Mouse (Mus musculus): Measurements from ENCODE around the gene Olfr56.
"Not testable (repeated sequence)": the region's sequence is repeated elsewhere in the genome, so short reads cannot be mapped to it uniquely, and the experiment has no call there.

Gene Olfr56

DNA sequence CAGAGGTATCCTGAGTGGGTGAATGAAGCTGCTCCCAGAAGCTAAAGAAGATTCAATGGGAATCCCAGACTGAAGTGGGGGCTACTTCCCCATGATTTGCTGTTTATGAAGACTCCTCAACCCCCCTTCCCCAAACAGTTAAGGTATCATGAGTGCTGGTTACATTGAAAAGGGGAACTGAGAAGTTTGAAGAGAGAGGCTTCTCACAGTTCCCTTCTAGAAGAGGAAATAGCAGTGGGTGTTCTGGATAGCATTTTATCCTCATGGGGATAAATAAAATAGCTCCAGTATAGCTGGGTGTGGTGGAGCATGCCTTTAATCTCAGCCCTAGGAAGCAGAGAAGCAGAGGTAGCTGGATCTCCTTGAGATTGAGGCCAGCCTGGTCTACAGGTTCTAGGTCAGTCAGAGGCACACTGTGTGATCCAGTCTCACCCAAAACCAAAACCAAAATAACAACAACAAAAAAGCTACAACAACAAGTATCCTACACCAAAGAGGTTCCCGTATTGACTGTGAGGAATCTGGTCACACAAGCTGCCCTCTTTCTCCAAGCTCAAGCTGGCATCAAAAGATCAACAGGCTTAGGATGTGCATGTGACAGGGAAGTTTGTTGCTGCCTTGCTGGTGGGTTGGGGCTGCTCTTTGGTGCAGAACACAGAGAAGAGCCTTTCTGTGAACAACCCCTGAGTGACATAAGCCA lies at the start of gene Olfr56:
TSS of gene Olfr56 (plus strand) at position 650 of the 700 bp plus-strand sequence.
- DNase-seq (ENCODE audit: low spot score in 2 of 2) = not testable (repeated sequence)

DNA sequence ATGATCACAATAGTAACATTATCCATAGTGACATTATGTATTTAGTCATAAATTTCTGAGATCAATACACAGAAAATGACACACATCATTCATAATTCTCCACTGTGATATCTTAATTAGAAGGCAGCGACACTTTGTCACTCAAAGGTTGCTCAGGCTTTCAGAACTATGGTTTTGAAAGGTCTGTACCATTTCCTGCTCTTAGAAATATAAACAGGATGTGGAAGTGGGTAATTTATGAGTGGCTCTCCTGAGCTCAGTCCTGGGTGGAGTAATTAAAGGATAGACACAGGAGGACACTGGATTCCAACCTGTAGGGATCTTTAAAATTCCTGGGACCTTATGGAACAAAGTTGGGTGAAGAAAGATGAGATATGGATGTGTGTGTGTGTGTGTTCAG lies 45.3 kb upstream of the Olfr56 start:
- DNase-seq (ENCODE audit: low spot score in 2 of 2) = not testable (repeated sequence)

DNA sequence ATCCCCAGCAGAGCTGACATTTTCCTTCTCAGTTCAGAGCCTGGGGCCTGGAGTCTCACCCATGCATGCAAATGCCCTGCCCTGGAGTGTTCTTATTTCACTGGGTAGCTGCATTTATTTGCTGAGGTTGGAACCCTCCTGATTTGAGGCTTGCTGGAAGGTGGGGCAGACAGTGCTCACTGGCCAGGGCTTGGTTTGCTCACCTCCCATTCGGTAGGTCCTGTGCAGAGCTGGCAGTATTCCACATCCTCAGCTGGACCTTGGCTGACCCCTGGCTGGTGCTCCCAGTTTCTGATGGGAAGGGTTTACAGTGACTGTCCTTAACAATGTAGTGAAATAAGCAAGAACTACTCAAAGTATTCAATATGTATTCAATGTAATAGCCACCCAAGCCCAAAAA lies 44.8 kb upstream of the Olfr56 start:
- not testable (repeated sequence) for DNase-seq (ENCODE audit: low spot score in 2 of 2)

DNA sequence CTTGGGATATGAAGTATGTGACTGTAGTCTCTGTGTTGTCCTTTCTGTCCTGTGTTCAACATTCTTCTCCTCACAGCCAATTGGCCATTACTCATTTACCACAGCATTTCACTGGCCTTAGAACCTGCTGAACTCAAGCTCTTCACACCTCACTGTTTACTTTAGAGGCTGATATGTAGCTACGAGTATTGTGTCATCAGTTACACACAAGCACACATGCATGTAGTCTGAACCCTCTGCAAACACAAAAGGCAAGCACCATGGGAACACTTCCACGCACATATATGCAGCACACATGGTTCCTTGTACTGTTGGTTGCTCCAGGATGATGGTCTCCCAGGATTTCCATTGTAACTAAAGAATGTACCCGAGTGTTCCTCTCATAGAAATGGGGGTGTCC lies 43.4 kb upstream of the Olfr56 start:
- DNase-seq (ENCODE audit: low spot score in 2 of 2) = not testable (repeated sequence)

- DNase-seq (ENCODE audit: low spot score in 2 of 2) = not testable (repeated sequence)
These were observed 39.4 kb upstream of the Olfr56 start for GRCm38 (mm10) chr11:48939286-48939685.

DNA sequence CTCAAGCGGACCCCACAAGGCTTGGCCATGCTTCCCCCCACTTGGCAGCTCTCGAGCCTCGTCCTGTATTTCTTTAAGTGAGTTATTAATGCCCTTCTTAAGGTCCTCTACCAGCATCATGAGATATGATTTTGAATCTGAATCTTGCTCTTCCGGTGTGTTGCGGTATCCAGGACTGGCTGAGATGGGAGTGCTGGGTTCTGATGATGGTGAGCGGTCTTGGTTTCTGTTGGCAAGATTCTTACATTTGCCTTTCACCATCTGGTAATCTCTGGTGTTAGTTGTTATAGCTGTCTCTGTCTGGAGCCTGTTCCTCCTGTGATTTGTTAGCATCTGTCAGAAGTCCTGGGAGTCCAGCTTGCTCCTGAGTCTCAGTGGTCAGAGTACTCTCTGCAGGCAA lies 32.6 kb upstream of the Olfr56 start, which contains the start of gene Psme2b:
TSS of gene Psme2b (minus strand) at position 101 of the 400 bp plus-strand sequence.
- DNase-seq (ENCODE audit: low spot score in 2 of 2) = not testable (repeated sequence)

GRCm38 (mm10) chr11:48974686-48975085 lies 4.0 kb upstream of the Olfr56 start:
- DNase-seq (ENCODE audit: low spot score in 2 of 2) = not testable (repeated sequence)

GRCm38 (mm10) chr11:48979251-48979650 lies 562 bp downstream of the Olfr56 start, which contains the start of gene 9930111J21Rik1:
9930111J21Rik1 (minus strand) TSS chr11:48979398.
- DNase-seq (ENCODE audit: low spot score in 2 of 2) = not testable (repeated sequence)

- DNase-seq (ENCODE audit: low spot score in 2 of 2) = not testable (repeated sequence)
These were observed 1.4 kb downstream of the Olfr56 start for GRCm38 (mm10) chr11:48980052-48980451.

DNA sequence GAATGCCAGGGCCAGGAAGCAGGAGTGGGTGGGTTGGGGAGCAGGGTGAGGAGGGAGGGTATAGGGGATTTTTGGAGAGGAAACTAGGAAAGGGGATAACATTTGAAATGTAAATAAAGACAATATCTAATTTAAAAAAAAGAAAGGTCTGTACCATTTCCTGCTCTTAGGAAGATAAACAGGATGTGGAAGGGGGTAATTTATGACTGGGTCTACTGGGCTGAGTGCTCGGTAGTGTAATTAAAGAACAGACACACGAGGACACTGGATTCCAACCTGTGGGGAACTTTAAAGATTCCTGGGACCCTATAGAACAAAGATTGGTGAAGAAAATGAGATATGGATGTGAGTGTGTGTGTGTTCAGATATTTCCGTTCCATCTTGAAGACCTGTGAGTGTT lies 4.2 kb downstream of the Olfr56 start:
- DNase-seq (ENCODE audit: low spot score in 2 of 2) = not testable (repeated sequence)

- DNase-seq (ENCODE audit: low spot score in 2 of 2) = not testable (repeated sequence)
These were observed 9.5 kb downstream of the Olfr56 start for GRCm38 (mm10) chr11:48988219-48988618.

GRCm38 (mm10) chr11:48989981-48990380 lies 11.3 kb downstream of the Olfr56 start:
- DNase-seq (ENCODE audit: low spot score in 2 of 2) = not testable (repeated sequence)

DNA sequence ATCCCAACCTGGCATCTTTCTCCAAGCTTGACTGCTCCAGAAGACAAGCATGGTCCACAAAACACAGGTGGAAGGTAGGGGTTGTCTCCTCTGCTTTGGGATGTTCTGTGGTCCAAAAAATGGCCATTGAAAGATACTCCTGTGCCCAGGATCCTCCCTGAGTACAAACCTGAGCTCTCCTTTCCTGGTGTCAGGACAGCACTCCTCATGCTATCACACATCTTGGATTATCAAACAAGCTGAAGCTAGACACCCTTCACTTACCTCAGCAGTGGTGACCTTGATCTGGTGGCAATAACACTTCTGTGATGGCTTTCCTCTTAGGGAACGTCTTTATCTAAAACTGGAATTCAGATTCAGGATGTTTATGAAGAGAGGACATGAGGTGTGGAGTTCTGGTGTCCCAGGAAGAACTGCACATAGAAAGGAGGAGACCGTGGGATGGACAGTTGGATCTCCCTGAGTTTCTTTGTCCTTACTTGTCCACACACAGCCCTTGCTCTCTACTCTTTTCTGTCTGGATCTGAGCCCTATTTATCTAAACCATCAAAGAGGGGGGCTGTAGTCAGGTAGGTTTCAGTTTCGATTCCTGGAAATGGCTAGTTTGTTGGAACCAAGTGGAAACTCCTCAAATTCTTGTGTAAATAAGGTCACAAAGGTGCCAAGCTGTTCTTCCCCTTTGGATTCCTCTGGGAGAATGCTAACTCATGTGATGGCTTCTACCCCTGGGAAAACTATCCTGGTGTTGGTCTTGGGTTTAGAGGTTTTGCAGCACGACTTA lies 13.2 kb downstream of the Olfr56 start, which contains the start of gene Gm12185:
TSS of gene Gm12185 (minus strand) at position 487 of the 781 bp plus-strand sequence.
- DNase-seq (ENCODE audit: low spot score in 2 of 2) = not testable (repeated sequence)

GRCm38 (mm10) chr11:48993296-48993695 lies 14.6 kb downstream of the Olfr56 start:
- not testable (repeated sequence) for DNase-seq (ENCODE audit: low spot score in 2 of 2)

DNA sequence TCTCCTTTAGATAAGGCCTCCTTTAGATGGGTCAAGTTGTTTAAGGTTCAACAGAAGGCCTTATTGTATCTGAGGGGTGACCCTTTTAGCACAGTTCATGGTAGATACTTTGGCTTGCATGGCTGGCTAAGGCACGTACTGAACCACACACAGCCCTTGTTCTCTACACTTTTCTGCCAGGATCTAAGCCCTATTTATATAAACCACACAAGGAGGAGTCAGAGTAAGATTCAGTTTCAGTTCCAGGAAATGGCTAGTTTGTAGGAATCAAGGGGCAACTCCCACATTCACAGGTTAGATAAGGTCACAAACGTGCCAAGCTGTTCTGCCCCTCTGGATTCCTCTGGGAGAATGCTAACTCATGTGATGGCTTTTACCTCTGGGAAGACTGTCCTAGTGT lies 15.3 kb downstream of the Olfr56 start, which contains the start of gene Tgtp1:
TSS of gene Tgtp1 (minus strand) at position 155 of the 400 bp plus-strand sequence.
- not testable (repeated sequence) for DNase-seq (ENCODE audit: low spot score in 2 of 2)

GRCm38 (mm10) chr11:49000411-49000810 lies 21.7 kb downstream of the Olfr56 start:
- not testable (repeated sequence) for DNase-seq (ENCODE audit: low spot score in 2 of 2)

DNA sequence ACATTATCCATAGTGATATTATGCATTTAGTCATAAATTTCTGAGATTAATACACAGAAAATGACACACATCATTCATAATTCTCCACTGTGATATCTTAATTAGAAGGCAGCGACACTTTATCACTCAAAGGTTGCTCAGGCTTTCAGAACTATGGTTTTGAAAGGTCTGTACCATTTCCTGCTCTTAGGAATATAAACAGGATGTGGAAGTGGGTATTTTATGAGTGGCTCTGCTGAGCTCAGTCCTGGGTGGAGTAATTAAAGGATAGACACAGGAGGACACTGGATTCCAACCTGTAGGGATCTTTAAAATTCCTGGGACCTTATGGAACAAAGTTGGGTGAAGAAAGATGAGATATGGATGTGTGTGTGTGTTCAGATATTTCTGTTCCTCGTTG lies 27.6 kb downstream of the Olfr56 start:
- not testable (repeated sequence) for DNase-seq (ENCODE audit: low spot score in 2 of 2)

DNA sequence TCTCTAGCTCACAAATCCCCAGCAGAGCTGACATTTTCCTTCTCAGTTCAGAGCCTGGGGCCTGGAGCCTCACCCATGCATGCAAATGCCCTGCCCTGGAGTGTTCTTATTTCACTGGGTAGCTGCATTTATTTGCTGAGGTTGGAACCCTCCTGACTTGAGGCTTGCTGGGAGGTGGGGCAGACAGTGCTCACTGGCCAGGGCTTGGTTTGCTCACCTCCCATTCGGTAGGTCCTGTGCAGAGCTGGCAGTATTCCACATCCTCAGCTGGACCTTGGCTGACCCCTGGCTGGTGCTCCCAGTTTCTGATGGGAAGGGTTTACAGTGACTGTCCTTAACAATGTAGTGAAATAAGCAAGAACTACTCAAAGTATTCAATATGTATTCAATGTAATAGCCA lies 28.1 kb downstream of the Olfr56 start:
- DNase-seq (ENCODE audit: low spot score in 2 of 2) = not testable (repeated sequence)

DNA sequence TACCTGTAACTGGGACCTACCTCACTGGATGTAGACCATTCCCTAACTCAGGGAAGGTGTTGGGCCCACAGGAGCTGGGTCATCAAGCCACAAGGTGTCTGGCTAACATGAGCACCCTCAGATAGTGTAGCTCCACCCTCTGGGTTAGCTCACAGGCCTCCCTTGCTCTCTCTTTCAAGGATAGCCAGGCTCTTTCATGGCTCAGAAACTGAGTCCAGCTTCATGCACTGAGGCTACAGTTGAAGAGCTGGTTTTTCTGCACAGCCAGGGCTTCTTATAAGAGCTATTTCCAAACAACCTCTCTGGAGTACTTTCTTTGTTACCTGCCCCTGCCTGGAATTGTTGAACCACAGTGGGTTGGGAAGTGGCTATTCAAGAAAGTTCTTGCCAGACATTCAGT lies 33.4 kb downstream of the Olfr56 start:
- DNase-seq (ENCODE audit: low spot score in 2 of 2) = not testable (repeated sequence)

DNA sequence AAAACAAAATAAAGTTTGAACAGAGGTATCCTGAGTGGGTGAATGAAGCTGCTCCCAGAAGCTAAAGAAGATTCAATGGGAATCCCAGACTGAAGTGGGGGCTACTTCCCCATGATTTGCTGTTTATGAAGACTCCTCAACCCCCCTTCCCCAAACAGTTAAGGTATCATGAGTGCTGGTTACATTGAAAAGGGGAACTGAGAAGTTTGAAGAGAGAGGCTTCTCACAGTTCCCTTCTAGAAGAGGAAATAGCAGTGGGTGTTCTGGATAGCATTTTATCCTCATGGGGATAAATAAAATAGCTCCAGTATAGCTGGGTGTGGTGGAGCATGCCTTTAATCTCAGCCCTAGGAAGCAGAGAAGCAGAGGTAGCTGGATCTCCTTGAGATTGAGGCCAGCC lies 71.4 kb downstream of the Olfr56 start:
- not testable (repeated sequence) for DNase-seq (ENCODE audit: low spot score in 2 of 2)

DNA sequence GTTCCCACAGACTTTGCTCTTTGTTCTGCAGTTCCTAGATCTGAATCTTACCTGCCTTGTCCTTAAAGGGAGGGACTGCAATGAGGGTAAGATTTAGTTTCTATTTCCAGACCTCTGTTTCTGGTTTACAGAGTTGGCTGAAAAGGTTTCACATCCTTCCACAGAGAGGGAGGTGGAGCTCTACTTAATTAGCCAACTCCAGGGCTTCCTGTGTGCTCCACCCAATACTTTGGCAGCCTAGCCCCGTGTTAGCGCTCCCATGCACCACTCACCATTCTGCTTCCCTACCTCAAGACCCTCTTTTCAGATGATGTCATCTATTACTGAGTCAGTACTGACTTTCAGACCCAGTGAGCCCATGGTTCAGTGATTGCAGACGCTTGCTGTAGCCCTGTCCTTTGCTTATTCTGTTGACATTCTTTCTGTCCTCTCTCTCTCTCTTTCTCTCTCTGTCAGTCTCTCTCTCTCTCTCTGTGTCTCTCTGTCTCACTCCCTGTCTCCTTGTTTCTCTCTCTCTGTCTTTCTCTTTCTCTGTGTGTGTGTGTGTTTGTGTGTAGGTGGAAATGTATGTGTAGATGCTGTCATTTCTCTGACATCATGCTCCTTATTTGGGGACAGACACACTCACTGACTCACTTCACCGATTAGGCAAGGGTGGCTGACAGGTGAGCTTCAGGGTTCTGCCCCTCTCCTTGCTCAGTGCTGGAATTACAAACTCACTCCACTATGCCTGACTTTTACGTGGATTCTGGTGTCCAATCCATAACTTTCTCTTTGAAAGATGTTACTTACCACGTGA lies 72.6 kb downstream of the Olfr56 start, which contains the start of gene 9930111J21Rik2:
TSS of gene 9930111J21Rik2 (minus strand) at position 150 of the 799 bp plus-strand sequence.
- DNase-seq (ENCODE audit: low spot score in 2 of 2) = not testable (repeated sequence)
